ENCODE assay signal across 9 mouse cellular contexts in the genomic region with DNA sequence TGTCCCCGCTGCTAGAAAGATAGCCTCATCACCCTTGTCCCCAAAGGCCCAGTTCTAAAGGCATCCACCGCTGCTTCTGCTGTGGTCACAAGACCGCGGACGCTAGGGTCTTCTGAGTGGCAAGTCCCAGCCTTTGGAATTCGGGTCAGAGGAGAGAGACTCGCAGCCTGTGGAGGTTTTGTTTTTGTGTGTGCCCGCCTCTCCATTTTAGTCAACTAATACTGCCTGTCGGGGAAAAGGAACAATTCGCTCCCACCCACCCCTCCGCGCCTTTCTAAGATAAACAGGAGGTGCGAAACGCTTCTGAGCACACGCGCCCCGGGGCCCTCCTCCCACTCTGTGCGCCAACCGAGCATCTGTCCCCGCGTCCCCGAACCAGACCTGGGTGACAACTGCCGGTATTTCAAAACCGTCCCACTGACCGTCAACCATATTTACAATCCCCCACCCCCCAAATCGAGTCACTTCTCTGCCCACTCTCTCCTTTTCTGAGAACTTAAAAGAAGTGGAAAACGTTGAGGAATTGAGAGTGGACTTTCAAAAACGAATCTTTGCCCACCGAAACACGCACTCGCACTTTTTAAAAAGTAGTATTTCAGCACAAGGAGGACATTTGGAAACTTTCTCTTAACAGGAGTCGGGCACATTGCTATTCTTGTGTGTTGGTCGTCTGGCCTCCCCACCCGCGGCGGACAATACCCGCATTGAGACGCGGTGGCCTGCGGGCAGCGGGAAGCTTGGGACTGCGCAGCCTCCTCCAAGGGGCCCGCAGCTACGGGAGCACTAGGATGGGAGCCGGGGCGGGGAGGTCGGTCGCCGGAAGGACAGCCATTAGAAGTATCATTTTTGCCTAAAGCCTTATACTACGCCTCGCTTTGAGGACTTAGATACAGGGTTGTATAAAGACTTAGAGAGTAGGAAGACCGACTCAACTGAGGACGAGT. TPM values are rescaled to one million over a fixed set of nuclear protein-coding genes. Genes with fewer than 3 reads are reported as not detected.
A peak's percentile ranks its signal among the peaks of the same experiment; 100 is the strongest.
DNase-seq lines count a peak whose midpoint lies in the region; ATAC-seq and TF ChIP-seq lines count a peak whose summit lies in the region.
"Had no signal": no experiment of that assay in that cellular context is flagged by ENCODE, and none has a peak within 500 bp of the region (broad histone marks: within the 10 kb centered on the region; RNA-seq: fewer than 3 reads in every experiment).

No protein-coding gene starts in this region.

- H3K4me2 ChIP-seq in embryonic facial prominence, embryonic 14.5 days (ENCODE audit: low read depth, low read length): peak overlapping the region; percentile 58

- no peak for TF ChIP-seq POLR2A in liver, adult 2 months (IDR thresholded peaks at IDR 0.05; ENCODE audit: extremely low read depth, insufficient read depth, low read length)
- no peak for TF ChIP-seq POLR2A in olfactory bulb, adult 2 months (IDR thresholded peaks at IDR 0.05; ENCODE audit: insufficient read depth, low read depth, low read length)

- WGBS in liver, adult 2 months: 5% methylated on average over 53 of the region's 53 CpGs
- under 1% methylated on average over 53 of the region's 53 CpGs for WGBS in embryonic facial prominence, embryonic 14.5 days
- under 1% methylated on average over 53 of the region's 53 CpGs for WGBS in limb, embryonic 10.5 days
- WGBS in olfactory bulb, adult 2 months: 2% methylated on average over 53 of the region's 53 CpGs

- no peaks in the 10 kb centered on the region for H3K9me3 ChIP-seq in embryonic facial prominence, embryonic 14.5 days (ENCODE audit: control insufficient read depth, low read length)
- no peaks in the 10 kb centered on the region for H3K9me3 ChIP-seq in limb, embryonic 10.5 days (replicated peaks)

- no peak overlapping the region for H3K27ac ChIP-seq in liver, adult 2 months (replicated peaks; ENCODE audit: insufficient read depth, low read depth, low read length)
- H3K27ac ChIP-seq in embryonic facial prominence, embryonic 14.5 days (replicated peaks; ENCODE audit: low read depth, low read length): no peak overlapping the region
- H3K27ac ChIP-seq in limb, embryonic 10.5 days: no peak overlapping the region
- H3K27ac ChIP-seq in olfactory bulb, adult 2 months (ENCODE audit: insufficient read depth, low read depth, low read length): peak overlapping the region; percentile 99

- no peak for TF ChIP-seq CTCF in liver, adult 2 months (IDR thresholded peaks at IDR 0.05; ENCODE audit: low read depth, low read length)
- TF ChIP-seq CTCF in olfactory bulb, adult 2 months (IDR thresholded peaks at IDR 0.05; ENCODE audit: insufficient read depth, low read depth, low read length): no peak

- peaks cover 11% of the 10 kb centered on the region for H3K4me1 ChIP-seq in liver, adult 2 months (ENCODE audit: control insufficient read depth, insufficient read depth, low read length)
- H3K4me1 ChIP-seq in embryonic facial prominence, embryonic 14.5 days (ENCODE audit: control insufficient read depth, insufficient read depth, low read length): peaks cover 12% of the 10 kb centered on the region
- peaks cover 20% of the 10 kb centered on the region for H3K4me1 ChIP-seq in limb, embryonic 10.5 days
- H3K4me1 ChIP-seq in olfactory bulb, adult 2 months (ENCODE audit: control insufficient read depth, insufficient read depth, low read length): peaks cover 43% of the 10 kb centered on the region

- peaks cover 44% of the 10 kb centered on the region for H3K27me3 ChIP-seq in liver, adult 2 months (ENCODE audit: control insufficient read depth, insufficient read depth, low read length)
- peaks cover 100% of the 10 kb centered on the region for H3K27me3 ChIP-seq in embryonic facial prominence, embryonic 14.5 days (replicated peaks; ENCODE audit: control insufficient read depth, insufficient read depth, low read length)
- peaks cover 100% of the 10 kb centered on the region for H3K27me3 ChIP-seq in limb, embryonic 10.5 days (ENCODE audit: low read depth, poor library complexity, severe bottlenecking)

- no peaks in the 10 kb centered on the region for H3K36me3 ChIP-seq in liver, adult 2 months (ENCODE audit: control insufficient read depth, insufficient read depth, low read length)
- no peaks in the 10 kb centered on the region for H3K36me3 ChIP-seq in embryonic facial prominence, embryonic 14.5 days (ENCODE audit: control insufficient read depth, insufficient read depth, low read length)
- H3K36me3 ChIP-seq in limb, embryonic 10.5 days: no peaks in the 10 kb centered on the region

- no peak overlapping the region for H3K9ac ChIP-seq in liver, adult 2 months (ENCODE audit: low read depth, low read length)
- peak overlapping the region; percentile 50; the same call in 1 of the 2 replicates for H3K9ac ChIP-seq in embryonic facial prominence, embryonic 14.5 days (ENCODE audit: low read depth, low read length)

- H3K4me3 ChIP-seq in liver, adult 2 months (ENCODE audit: insufficient read depth, low read depth, low read length): peak overlapping the region; percentile 8; the same call in 1 of the 2 replicates
- peak overlapping the region; percentile 36 for H3K4me3 ChIP-seq in embryonic facial prominence, embryonic 14.5 days (ENCODE audit: low read depth, low read length)
- H3K4me3 ChIP-seq in limb, embryonic 10.5 days: 0 out of 2 replicates have a peak overlapping the region, but pooled peaks have one; percentile 33
- peak overlapping the region; percentile 46 for H3K4me3 ChIP-seq in olfactory bulb, adult 2 months (ENCODE audit: insufficient read depth, low read depth, low read length)

- ATAC-seq in embryonic facial prominence, embryonic 14.5 days (ENCODE audit: low read depth): no peak

- DNase-seq in liver, adult 2 months (ENCODE audit: extremely low read depth, low read depth, low spot score): no peak
- DNase-seq in liver: no peak
- peak; percentile 46 for DNase-seq in embryonic facial prominence, embryonic 14.5 days (ENCODE audit: low spot score)
- DNase-seq in limb, embryonic 10.5 days (ENCODE audit: low spot score): no peak
- no peak for DNase-seq in right cerebral cortex, postnatal 4 days
- no peak for DNase-seq in kidney, adult 18-20 months
- DNase-seq in left cerebral cortex, adult 11 months (ENCODE audit: low spot score): no peak

- H3K79me2 ChIP-seq in liver, adult 2 months (ENCODE audit: control insufficient read depth, insufficient read depth, low read length): no peaks in the 10 kb centered on the region

RNA-seq across cellular contexts. Expression of a gene that starts 12.8 kb away (rescaled TPM):
- not detected in 2 replicates for total RNA-seq in liver, adult 2 months (2014; rRNA removed)
- not detected in 2 replicates for polyA plus RNA-seq in liver, adult 2 months (2012; rRNA removed)
- polyA plus RNA-seq in embryonic facial prominence, embryonic 14.5 days (2014; fragmentation: Nextera tagmentation; extraction: Ambion mirVana): 4.3 and 5.1 TPM in 2 replicates
- polyA plus RNA-seq in limb, embryonic 10.5 days (2016; fragmentation: Nextera tagmentation; extraction: Ambion mirVana): 0.09 and 0.20 TPM in 2 replicates
- not detected in 2 replicates for polyA plus RNA-seq in olfactory bulb, adult 2 months (2012; ENCODE audit: insufficient read depth, insufficient read length, low replicate concordance, missing spikeins)
- polyA plus RNA-seq: gonadal fat pad, adult 2 months had no signal
